ENCODE assay signal across 8 mouse cellular contexts in the genomic region with DNA sequence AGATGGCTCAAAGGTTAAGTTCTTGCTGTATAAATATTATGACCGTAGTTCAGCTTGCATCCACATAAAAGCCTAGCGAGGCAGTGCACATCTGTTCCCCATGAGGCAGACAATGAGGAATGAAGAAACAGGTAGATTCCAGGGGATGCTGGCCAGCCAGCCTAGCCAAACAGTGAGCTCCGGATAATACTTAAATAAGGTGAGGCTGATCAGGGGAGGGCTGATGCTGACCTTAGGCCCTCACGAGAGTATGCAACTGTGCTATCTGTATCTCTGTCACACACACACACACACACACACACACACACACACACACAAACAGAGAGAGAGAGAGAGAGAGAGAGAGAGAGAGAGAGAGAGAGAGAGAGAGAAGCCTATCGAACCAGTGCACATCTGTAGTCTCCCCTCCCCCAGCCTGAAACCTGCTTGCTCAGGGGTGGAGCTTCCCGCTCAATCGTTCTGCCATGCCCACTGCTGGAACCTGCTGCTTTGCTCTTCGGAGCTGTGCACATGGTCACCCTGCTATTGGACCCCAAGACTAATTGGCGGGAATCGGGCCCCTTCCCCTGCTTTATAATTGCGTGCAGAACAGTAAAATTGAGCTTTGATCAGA. TPM values are rescaled to one million over a fixed set of nuclear protein-coding genes. Genes with fewer than 3 reads are reported as not detected.
DNase-seq lines count a peak whose midpoint lies in the region; ATAC-seq and TF ChIP-seq lines count a peak whose summit lies in the region.
"Not testable (repeated sequence)": the region's sequence is repeated elsewhere in the genome, so short reads cannot be mapped to it uniquely, and the experiment has no call there.
"Had no signal": no experiment of that assay in that cellular context is flagged by ENCODE, and none has a peak within 500 bp of the region (broad histone marks: within the 10 kb centered on the region; RNA-seq: fewer than 3 reads in every experiment).

No protein-coding gene starts in this region.

- not testable (repeated sequence) for H3K36me3 ChIP-seq in embryonic facial prominence, embryonic 10.5 days (replicated peaks); forebrain, embryonic 11.5 days (ENCODE audit: control insufficient read depth, insufficient read depth, low read length); intestine, embryonic 15.5 days; limb, embryonic 10.5 days; liver, adult 2 months (ENCODE audit: control insufficient read depth, insufficient read depth, low read length); liver, embryonic 14.5 days (replicated peaks; ENCODE audit: control insufficient read depth, insufficient read depth, low read depth)

- H3K4me2 ChIP-seq in forebrain, embryonic 11.5 days (ENCODE audit: low read depth, low read length, severe bottlenecking); intestine, embryonic 15.5 days (replicated peaks): not testable (repeated sequence)
- H3K4me2 ChIP-seq in liver, embryonic 14.5 days (ENCODE audit: low read depth) = 0 out of 2 replicates have a peak overlapping the region, but pooled peaks have one; percentile 4

- not testable (repeated sequence) for H3K27me3 ChIP-seq in embryonic facial prominence, embryonic 10.5 days (replicated peaks; ENCODE audit: low read depth, poor library complexity, severe bottlenecking); forebrain, embryonic 11.5 days (ENCODE audit: control insufficient read depth, insufficient read depth, low read length); intestine, embryonic 15.5 days (replicated peaks); limb, embryonic 10.5 days (ENCODE audit: low read depth, poor library complexity, severe bottlenecking); liver, adult 2 months (ENCODE audit: control insufficient read depth, insufficient read depth, low read length); liver, embryonic 14.5 days (ENCODE audit: control insufficient read depth, insufficient read depth, low read length)

- 0 out of 2 replicates have a peak, but pooled peaks have one; percentile 39 for ATAC-seq in forebrain, embryonic 11.5 days (replicated peaks; ENCODE audit: low FRiP score)
- ATAC-seq in intestine, embryonic 15.5 days = peak; percentile 79
- not testable (repeated sequence) for ATAC-seq in liver, embryonic 14.5 days (ENCODE audit: insufficient read depth)

- not testable (repeated sequence) for H3K9ac ChIP-seq in forebrain, embryonic 11.5 days (ENCODE audit: low read length); intestine, embryonic 15.5 days; liver, adult 2 months (ENCODE audit: low read depth, low read length); liver, embryonic 14.5 days (replicated peaks)

- not testable (repeated sequence) for H3K4me1 ChIP-seq in embryonic facial prominence, embryonic 10.5 days; forebrain, embryonic 11.5 days (replicated peaks; ENCODE audit: control insufficient read depth, insufficient read depth, low read length); intestine, embryonic 15.5 days (replicated peaks); liver, embryonic 14.5 days (replicated peaks; ENCODE audit: control insufficient read depth in 2 of 2, insufficient read depth in 2 of 2, low read length in 1 of 2)
- peaks cover 20% of the 10 kb centered on the region for H3K4me1 ChIP-seq in limb, embryonic 10.5 days
- H3K4me1 ChIP-seq in liver, adult 2 months (ENCODE audit: control insufficient read depth, insufficient read depth, low read length) = peaks cover 17% of the 10 kb centered on the region

- not testable (repeated sequence) for TF ChIP-seq EP300 in liver, embryonic 14.5 days (IDR thresholded peaks at IDR 0.05; ENCODE audit: low read depth)

- DNase-seq in embryonic facial prominence, embryonic 10.5 days (ENCODE audit: low spot score) = peak; percentile 12
- DNase-seq in forebrain, embryonic 11.5 days (ENCODE audit: low spot score); liver, embryonic 14.5 days (ENCODE audit: low read depth in 3 of 3, low spot score in 3 of 3): not testable (repeated sequence)
- peak; percentile 31 for DNase-seq in limb, embryonic 10.5 days (ENCODE audit: low spot score)
- peak; percentile 69 for DNase-seq in liver, adult 2 months (ENCODE audit: extremely low read depth, low read depth, low spot score)
- peak; percentile 23 for DNase-seq in mesoderm, embryonic 11.5 days (ENCODE audit: low read depth, low spot score)

- peak overlapping the region; percentile 61 for H3K27ac ChIP-seq in embryonic facial prominence, embryonic 10.5 days (replicated peaks)
- not testable (repeated sequence) for H3K27ac ChIP-seq in forebrain, embryonic 11.5 days (ENCODE audit: low read depth, low read length); intestine, embryonic 15.5 days; liver, embryonic 14.5 days
- H3K27ac ChIP-seq in limb, embryonic 10.5 days = peak overlapping the region; percentile 80
- H3K27ac ChIP-seq in liver, adult 2 months (replicated peaks; ENCODE audit: insufficient read depth, low read depth, low read length) = peak overlapping the region; percentile 45

- not testable (repeated sequence) for H3K4me3 ChIP-seq in embryonic facial prominence, embryonic 10.5 days; forebrain, embryonic 11.5 days (ENCODE audit: low read depth, low read length); intestine, embryonic 15.5 days (replicated peaks); limb, embryonic 10.5 days; liver, adult 2 months (ENCODE audit: insufficient read depth, low read depth, low read length); liver, embryonic 14.5 days (ENCODE audit: insufficient read depth in 1 of 2, low read depth in 2 of 2, low read length in 2 of 2)

- TF ChIP-seq POLR2A in liver, adult 2 months (IDR thresholded peaks at IDR 0.05; ENCODE audit: extremely low read depth, insufficient read depth, low read length) = not testable (repeated sequence)

- TF ChIP-seq CTCF in liver, adult 2 months (IDR thresholded peaks at IDR 0.05; ENCODE audit: low read depth, low read length); liver, embryonic 14.5 days (IDR thresholded peaks at IDR 0.05; ENCODE audit: low read depth): not testable (repeated sequence)

- peaks cover 15% of the 10 kb centered on the region for H3K79me2 ChIP-seq in liver, adult 2 months (ENCODE audit: control insufficient read depth, insufficient read depth, low read length)

- 47% methylated on average over 11 of the region's 11 CpGs for WGBS in embryonic facial prominence, embryonic 10.5 days
- 44% methylated on average over 11 of the region's 11 CpGs for WGBS in forebrain, embryonic 11.5 days
- WGBS in intestine, embryonic 15.5 days = 23% methylated on average over 11 of the region's 11 CpGs
- WGBS in limb, embryonic 10.5 days = 43% methylated on average over 11 of the region's 11 CpGs
- WGBS in liver, adult 2 months = 18% methylated on average over 10 of the region's 11 CpGs
- WGBS in liver, embryonic 14.5 days (ENCODE audit: insufficient replicate concordance) = 47% methylated on average over 11 of the region's 11 CpGs

- H3K9me3 ChIP-seq in embryonic facial prominence, embryonic 10.5 days; forebrain, embryonic 11.5 days (ENCODE audit: control insufficient read depth, low read length); intestine, embryonic 15.5 days; limb, embryonic 10.5 days (replicated peaks); liver, embryonic 14.5 days (ENCODE audit: control insufficient read depth, low read length): not testable (repeated sequence)

RNA-seq across cellular contexts. Expression of a gene that starts 8.1 kb away (rescaled TPM):
- polyA plus RNA-seq in embryonic facial prominence, embryonic 10.5 days (2016; fragmentation: Nextera tagmentation; extraction: Ambion mirVana) = 0.37 and 0.38 TPM in 2 replicates
- 0.63 and 0.72 TPM in 2 replicates for polyA plus RNA-seq in forebrain, embryonic 11.5 days (2014; fragmentation: Nextera tagmentation; extraction: Ambion mirVana)
- polyA plus RNA-seq in intestine, embryonic 15.5 days (2015; fragmentation: Nextera tagmentation; extraction: Ambion mirVana) = 0.67 and 0.73 TPM in 2 replicates
- 1.1 and 1.6 TPM in 2 replicates for polyA plus RNA-seq in limb, embryonic 10.5 days (2016; fragmentation: Nextera tagmentation; extraction: Ambion mirVana)
- total RNA-seq in liver, adult 2 months (2014; rRNA removed) = 35.7 and 44.2 TPM in 2 replicates
- polyA plus RNA-seq in liver, adult 2 months (2012; rRNA removed) = 8.6 and 12.2 TPM in 2 replicates
- 3.5 and 4.7 TPM in 2 replicates for polyA plus RNA-seq in liver, embryonic 14.5 days (2012; rRNA removed)
- polyA plus RNA-seq in liver, embryonic 14.5 days (2014; fragmentation: Nextera tagmentation; extraction: Ambion mirVana) = 4.7 and 5.4 TPM in 2 replicates
- polyA plus RNA-seq: erythroblast, embryonic 14.5 days had no signal
